Mouse (Mus musculus): Measurements from ENCODE around the gene Bmp7. TPM values are rescaled to one million over a fixed set of nuclear protein-coding genes. Genes with fewer than 3 reads are reported as not detected.

The Bmp7 gene
- polyA plus RNA-seq, 1 experiment, result 15.4 TPM

DNA sequence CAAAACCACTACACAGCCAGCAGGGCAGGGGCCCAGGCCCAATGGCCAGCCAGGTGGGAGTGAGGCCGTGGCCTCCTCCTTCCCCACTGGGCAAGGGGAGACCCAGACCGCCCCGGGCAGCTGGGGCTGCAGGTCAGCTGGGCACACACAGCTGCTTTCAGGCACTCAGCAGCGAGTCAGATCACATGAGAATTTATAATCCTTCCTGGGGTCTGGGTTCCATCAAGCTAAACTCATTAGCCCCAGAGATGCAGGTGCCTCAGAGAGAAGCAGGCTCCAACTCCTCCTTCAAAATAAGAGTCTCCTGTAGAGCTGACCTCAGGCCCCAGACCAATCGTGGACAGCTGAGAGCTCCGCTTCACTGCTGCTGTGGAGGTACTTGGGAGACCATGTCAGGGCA is 15.2 kb downstream of the Bmp7 start:
- TF ChIP-seq CTCF (IDR thresholded peaks at IDR 0.05; ENCODE audit: low read depth, low read length), result no peak
- no peak for TF ChIP-seq POLR2A (IDR thresholded peaks at IDR 0.05; ENCODE audit: insufficient read depth, low read length)
- TF ChIP-seq EP300 (IDR thresholded peaks at IDR 0.05; ENCODE audit: insufficient read depth, low read depth, low read length), result no peak
- Histone ChIP-seq H3K27me3 (ENCODE audit: control insufficient read depth, insufficient read depth, low read length, poor library complexity, severe bottlenecking) (no peaks in the 10 kb centered on the region), H3K36me3 (ENCODE audit: control insufficient read depth, insufficient read depth, low read length, poor library complexity, severe bottlenecking) (no peaks in the 10 kb centered on the region), H3K9ac (ENCODE audit: low read depth, poor library complexity, severe bottlenecking) (no peak overlapping the region), H3K27ac (ENCODE audit: insufficient read depth, low read length) (no peak overlapping the region), H3K4me3 (ENCODE audit: low read depth, low read length) (no peak overlapping the region), H3K4me1 (ENCODE audit: control insufficient read depth, insufficient read depth, low read length) (no peaks in the 10 kb centered on the region), H3K9me3 (replicated peaks; ENCODE audit: control insufficient read depth, insufficient read depth, low read length, poor library complexity, severe bottlenecking) (no peaks in the 10 kb centered on the region)

DNA sequence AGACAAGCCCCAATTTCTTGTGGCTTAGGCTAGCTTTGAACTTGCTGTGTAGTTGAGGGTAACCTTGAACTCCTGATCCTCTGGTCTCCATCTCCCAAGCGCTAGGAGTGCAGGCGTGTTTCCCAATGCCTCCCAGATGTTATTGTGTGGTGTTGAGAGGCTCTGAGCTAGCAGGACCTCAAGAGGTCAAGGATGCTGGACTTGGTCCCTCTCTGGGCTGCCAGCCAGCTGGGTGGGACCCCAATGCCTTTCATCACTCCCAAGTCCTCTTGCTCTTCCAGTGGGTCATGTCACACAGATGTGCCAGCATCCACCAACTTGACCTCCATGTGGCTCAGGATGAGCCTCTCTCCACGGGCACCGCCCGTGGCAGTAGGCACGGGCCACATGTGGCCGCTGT is 16.9 kb downstream of the Bmp7 start:
- H3K9me3 ChIP-seq (replicated peaks; ENCODE audit: control insufficient read depth, insufficient read depth, low read length, poor library complexity, severe bottlenecking), result no peaks in the 10 kb centered on the region
- H3K9ac ChIP-seq (ENCODE audit: low read depth, poor library complexity, severe bottlenecking), result no peak overlapping the region
- H3K4me1 ChIP-seq (ENCODE audit: control insufficient read depth, insufficient read depth, low read length), result no peaks in the 10 kb centered on the region
- H3K4me3 ChIP-seq (ENCODE audit: low read depth, low read length), result no peak overlapping the region
- H3K27ac ChIP-seq (ENCODE audit: insufficient read depth, low read length), result no peak overlapping the region
- H3K36me3 ChIP-seq (ENCODE audit: control insufficient read depth, insufficient read depth, low read length, poor library complexity, severe bottlenecking), result no peaks in the 10 kb centered on the region
- H3K27me3 ChIP-seq (ENCODE audit: control insufficient read depth, insufficient read depth, low read length, poor library complexity, severe bottlenecking), result no peaks in the 10 kb centered on the region
- TF ChIP-seq EP300 (IDR thresholded peaks at IDR 0.05; ENCODE audit: insufficient read depth, low read depth, low read length), result no peak
- TF ChIP-seq POLR2A (IDR thresholded peaks at IDR 0.05; ENCODE audit: insufficient read depth, low read length), result no peak
- no peak for TF ChIP-seq CTCF (IDR thresholded peaks at IDR 0.05; ENCODE audit: low read depth, low read length)

DNA sequence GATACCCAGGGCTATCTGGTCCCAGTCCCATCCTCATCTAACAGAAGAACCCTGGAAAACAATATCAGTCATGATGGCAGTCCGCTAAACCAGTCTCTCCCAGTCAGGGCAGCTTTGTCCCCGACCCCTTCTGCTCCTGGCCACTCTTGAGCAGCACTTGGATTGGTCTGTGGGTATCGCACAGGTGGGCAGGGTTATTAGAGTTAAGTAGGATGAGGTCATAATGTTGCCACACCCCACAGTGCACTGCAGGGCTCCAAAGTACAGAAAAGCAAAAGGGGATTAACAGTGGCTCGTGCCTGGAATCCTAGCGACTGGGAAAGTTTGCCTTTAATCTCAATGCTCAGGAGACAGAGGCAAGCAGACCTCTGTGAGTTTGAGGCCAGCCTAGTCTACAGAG is 17.5 kb downstream of the Bmp7 start:
- Histone ChIP-seq H3K36me3 (ENCODE audit: control insufficient read depth, insufficient read depth, low read length, poor library complexity, severe bottlenecking) (no peaks in the 10 kb centered on the region), H3K9ac (ENCODE audit: low read depth, poor library complexity, severe bottlenecking) (no peak overlapping the region), H3K9me3 (replicated peaks; ENCODE audit: control insufficient read depth, insufficient read depth, low read length, poor library complexity, severe bottlenecking) (no peaks in the 10 kb centered on the region), H3K27me3 (ENCODE audit: control insufficient read depth, insufficient read depth, low read length, poor library complexity, severe bottlenecking) (no peaks in the 10 kb centered on the region), H3K27ac (ENCODE audit: insufficient read depth, low read length) (no peak overlapping the region), H3K4me3 (ENCODE audit: low read depth, low read length) (no peak overlapping the region), H3K4me1 (ENCODE audit: control insufficient read depth, insufficient read depth, low read length) (no peaks in the 10 kb centered on the region)
- no peak for TF ChIP-seq CTCF (IDR thresholded peaks at IDR 0.05; ENCODE audit: low read depth, low read length)
- TF ChIP-seq POLR2A (IDR thresholded peaks at IDR 0.05; ENCODE audit: insufficient read depth, low read length), result no peak
- TF ChIP-seq EP300 (IDR thresholded peaks at IDR 0.05; ENCODE audit: insufficient read depth, low read depth, low read length), result no peak

- Histone ChIP-seq H3K9ac (ENCODE audit: low read depth, poor library complexity, severe bottlenecking) (no peak overlapping the region), H3K36me3 (ENCODE audit: control insufficient read depth, insufficient read depth, low read length, poor library complexity, severe bottlenecking) (no peaks in the 10 kb centered on the region), H3K27ac (ENCODE audit: insufficient read depth, low read length) (no peak overlapping the region), H3K9me3 (replicated peaks; ENCODE audit: control insufficient read depth, insufficient read depth, low read length, poor library complexity, severe bottlenecking) (no peaks in the 10 kb centered on the region), H3K4me1 (ENCODE audit: control insufficient read depth, insufficient read depth, low read length) (no peaks in the 10 kb centered on the region), H3K27me3 (ENCODE audit: control insufficient read depth, insufficient read depth, low read length, poor library complexity, severe bottlenecking) (no peaks in the 10 kb centered on the region), H3K4me3 (ENCODE audit: low read depth, low read length) (peak overlapping the region; percentile 17)
- TF ChIP-seq POLR2A (IDR thresholded peaks at IDR 0.05; ENCODE audit: insufficient read depth, low read length), result no peak
- TF ChIP-seq CTCF (IDR thresholded peaks at IDR 0.05; ENCODE audit: low read depth, low read length), result no peak
- no peak for TF ChIP-seq EP300 (IDR thresholded peaks at IDR 0.05; ENCODE audit: insufficient read depth, low read depth, low read length)
Observed at GRCm38 (mm10) chr2:172914018-172914417, 26.1 kb downstream of the Bmp7 start.

GRCm38 (mm10) chr2:172911715-172912114 is 28.4 kb downstream of the Bmp7 start:
- no peak overlapping the region for H3K27ac ChIP-seq (ENCODE audit: insufficient read depth, low read length)
- no peaks in the 10 kb centered on the region for H3K36me3 ChIP-seq (ENCODE audit: control insufficient read depth, insufficient read depth, low read length, poor library complexity, severe bottlenecking)
- no peak overlapping the region for H3K4me3 ChIP-seq (ENCODE audit: low read depth, low read length)
- no peak overlapping the region for H3K9ac ChIP-seq (ENCODE audit: low read depth, poor library complexity, severe bottlenecking)
- H3K9me3 ChIP-seq (replicated peaks; ENCODE audit: control insufficient read depth, insufficient read depth, low read length, poor library complexity, severe bottlenecking), result no peaks in the 10 kb centered on the region
- no peaks in the 10 kb centered on the region for H3K4me1 ChIP-seq (ENCODE audit: control insufficient read depth, insufficient read depth, low read length)
- no peaks in the 10 kb centered on the region for H3K27me3 ChIP-seq (ENCODE audit: control insufficient read depth, insufficient read depth, low read length, poor library complexity, severe bottlenecking)
- TF ChIP-seq POLR2A (IDR thresholded peaks at IDR 0.05; ENCODE audit: insufficient read depth, low read length) (no peak), CTCF (IDR thresholded peaks at IDR 0.05; ENCODE audit: low read depth, low read length) (no peak), EP300 (IDR thresholded peaks at IDR 0.05; ENCODE audit: insufficient read depth, low read depth, low read length) (no peak)

DNA sequence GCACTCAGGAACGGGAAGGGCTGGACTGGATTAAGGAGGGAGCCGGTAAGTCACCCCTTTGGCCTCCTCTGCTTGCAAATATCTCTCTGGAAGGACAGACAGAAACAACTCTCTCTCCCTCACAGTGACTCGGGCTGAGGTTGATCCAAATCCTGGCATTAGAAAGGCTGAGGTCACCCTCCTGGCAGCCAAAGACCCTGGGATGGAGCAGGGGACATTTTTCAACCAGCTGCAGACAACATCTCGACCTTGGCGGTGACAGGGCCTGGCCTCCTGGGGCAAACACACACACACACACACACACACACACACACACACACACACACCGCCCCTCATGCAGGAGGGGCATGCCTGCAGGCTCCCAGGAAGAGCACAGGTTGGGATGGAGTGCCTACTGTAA is 29.0 kb downstream of the Bmp7 start:
- Histone ChIP-seq H3K9me3 (replicated peaks; ENCODE audit: control insufficient read depth, insufficient read depth, low read length, poor library complexity, severe bottlenecking) (no peaks in the 10 kb centered on the region), H3K36me3 (ENCODE audit: control insufficient read depth, insufficient read depth, low read length, poor library complexity, severe bottlenecking) (no peaks in the 10 kb centered on the region), H3K4me3 (ENCODE audit: low read depth, low read length) (no peak overlapping the region), H3K27ac (ENCODE audit: insufficient read depth, low read length) (no peak overlapping the region), H3K9ac (ENCODE audit: low read depth, poor library complexity, severe bottlenecking) (no peak overlapping the region), H3K4me1 (ENCODE audit: control insufficient read depth, insufficient read depth, low read length) (no peaks in the 10 kb centered on the region), H3K27me3 (ENCODE audit: control insufficient read depth, insufficient read depth, low read length, poor library complexity, severe bottlenecking) (no peaks in the 10 kb centered on the region)
- TF ChIP-seq POLR2A (IDR thresholded peaks at IDR 0.05; ENCODE audit: insufficient read depth, low read length), result no peak
- TF ChIP-seq CTCF (IDR thresholded peaks at IDR 0.05; ENCODE audit: low read depth, low read length), result no peak
- no peak for TF ChIP-seq EP300 (IDR thresholded peaks at IDR 0.05; ENCODE audit: insufficient read depth, low read depth, low read length)

Measured in ES-Bruce4 (cell line).